Mouse (Mus musculus) splenic B cell, adult 2 months (primary cell): Measurements from ENCODE around the gene Tnp1.

Experiments used
- DNase-seq: peaks from one replicate; pipeline ENCODE4 v3.0.0-alpha.2; 2011; ENCODE audit warnings: low read depth, low spot score
- H3K27me3 ChIP-seq: 2 replicates; pipeline ENCODE4 v1.6.1; 2012; ENCODE audit warnings: mild to moderate bottlenecking, low read length, moderate library complexity, mixed read lengths; ENCODE audit not compliant: control insufficient read depth, poor library complexity, insufficient read depth, severe bottlenecking
- H3K36me3 ChIP-seq: 2 replicates; pipeline ENCODE4 v1.6.1; 2012; ENCODE audit warnings: mild to moderate bottlenecking, low read length, moderate library complexity, mixed read lengths; ENCODE audit not compliant: control insufficient read depth, poor library complexity, insufficient read depth, severe bottlenecking

Tnp1 gene

GRCm38 (mm10) chr1:73015731-73016130, at the start of gene Tnp1:
Gene Tnp1 (minus strand): TSS chr1:73015909.
- DNase-seq, result no peak
- no peaks in the 10 kb centered on the region for H3K36me3 ChIP-seq
- no peaks in the 10 kb centered on the region for H3K27me3 ChIP-seq

GRCm38 (mm10) chr1:73064336-73064735, 48.6 kb upstream of the Tnp1 start:
- no peak for DNase-seq
- H3K27me3 ChIP-seq, result no peaks in the 10 kb centered on the region
- no peaks in the 10 kb centered on the region for H3K36me3 ChIP-seq

- DNase-seq, result no peak
- Histone ChIP-seq H3K27me3 (no peaks in the 10 kb centered on the region), H3K36me3 (no peaks in the 10 kb centered on the region)
Measured at GRCm38 (mm10) chr1:73061491-73062233, 46.0 kb upstream of the Tnp1 start.

GRCm38 (mm10) chr1:73060271-73060670, 44.6 kb upstream of the Tnp1 start:
- no peaks in the 10 kb centered on the region for H3K36me3 ChIP-seq
- no peaks in the 10 kb centered on the region for H3K27me3 ChIP-seq
- DNase-seq, result no peak

- Histone ChIP-seq H3K27me3 (no peaks in the 10 kb centered on the region), H3K36me3 (no peaks in the 10 kb centered on the region)
- DNase-seq, result no peak
Measured at GRCm38 (mm10) chr1:73056266-73057001, 40.7 kb upstream of the Tnp1 start.

GRCm38 (mm10) chr1:73055820-73056219, 40.1 kb upstream of the Tnp1 start:
- Histone ChIP-seq H3K36me3 (no peaks in the 10 kb centered on the region), H3K27me3 (no peaks in the 10 kb centered on the region)
- no peak for DNase-seq

GRCm38 (mm10) chr1:73055206-73055605, 39.5 kb upstream of the Tnp1 start:
- DNase-seq, result no peak
- H3K36me3 ChIP-seq, result no peaks in the 10 kb centered on the region
- no peaks in the 10 kb centered on the region for H3K27me3 ChIP-seq

GRCm38 (mm10) chr1:73053545-73054326, 38.0 kb upstream of the Tnp1 start:
- Histone ChIP-seq H3K27me3 (no peaks in the 10 kb centered on the region), H3K36me3 (no peaks in the 10 kb centered on the region)
- DNase-seq, result no peak

GRCm38 (mm10) chr1:73046896-73047672, 31.4 kb upstream of the Tnp1 start:
- no peak for DNase-seq
- Histone ChIP-seq H3K27me3 (no peaks in the 10 kb centered on the region), H3K36me3 (no peaks in the 10 kb centered on the region)

- DNase-seq, result no peak
- H3K27me3 ChIP-seq, result no peaks in the 10 kb centered on the region
- no peaks in the 10 kb centered on the region for H3K36me3 ChIP-seq
Measured at GRCm38 (mm10) chr1:73045948-73046685, 30.4 kb upstream of the Tnp1 start.

GRCm38 (mm10) chr1:73043671-73044070, 28.0 kb upstream of the Tnp1 start:
- H3K36me3 ChIP-seq, result no peaks in the 10 kb centered on the region
- DNase-seq, result no peak
- H3K27me3 ChIP-seq, result no peaks in the 10 kb centered on the region

- no peak for DNase-seq
- Histone ChIP-seq H3K27me3 (no peaks in the 10 kb centered on the region), H3K36me3 (no peaks in the 10 kb centered on the region)
Measured at GRCm38 (mm10) chr1:73040691-73041425, 25.1 kb upstream of the Tnp1 start.

- DNase-seq, result no peak
- H3K27me3 ChIP-seq, result no peaks in the 10 kb centered on the region
Measured at GRCm38 (mm10) chr1:73038532-73038931, 22.8 kb upstream of the Tnp1 start.

More at GRCm38 (mm10) chr1:73038532-73038931, 22.8 kb upstream of the Tnp1 start:
- no peaks in the 10 kb centered on the region for H3K36me3 ChIP-seq
